Mouse (Mus musculus): ENCODE results near the gene Fkrp. TPM values are rescaled to one million over a fixed set of nuclear protein-coding genes. Genes with fewer than 3 reads are reported as not detected.

The Fkrp gene
- total RNA-seq (2021), result 10 to 100 TPM; 49.1 to 53.1 TPM
- long read RNA-seq, experiment 1, transcript Fkrp-201 (3 exons, 2,827 nt), result major isoform, 16 of 29 reads
- long read RNA-seq, experiment 1, partial matches to known transcripts, result 4 of 29 reads
- long read RNA-seq, experiment 1, other reads (novel, unspliced or antisense), result 9 of 29 reads
- long read RNA-seq, experiment 2, transcript Fkrp-201 (3 exons, 2,827 nt), result major isoform, 13 of 23 reads
- long read RNA-seq, experiment 2, partial matches to known transcripts, result 5 of 23 reads
- long read RNA-seq, experiment 2, other reads (novel, unspliced or antisense), result 5 of 23 reads

DNA sequence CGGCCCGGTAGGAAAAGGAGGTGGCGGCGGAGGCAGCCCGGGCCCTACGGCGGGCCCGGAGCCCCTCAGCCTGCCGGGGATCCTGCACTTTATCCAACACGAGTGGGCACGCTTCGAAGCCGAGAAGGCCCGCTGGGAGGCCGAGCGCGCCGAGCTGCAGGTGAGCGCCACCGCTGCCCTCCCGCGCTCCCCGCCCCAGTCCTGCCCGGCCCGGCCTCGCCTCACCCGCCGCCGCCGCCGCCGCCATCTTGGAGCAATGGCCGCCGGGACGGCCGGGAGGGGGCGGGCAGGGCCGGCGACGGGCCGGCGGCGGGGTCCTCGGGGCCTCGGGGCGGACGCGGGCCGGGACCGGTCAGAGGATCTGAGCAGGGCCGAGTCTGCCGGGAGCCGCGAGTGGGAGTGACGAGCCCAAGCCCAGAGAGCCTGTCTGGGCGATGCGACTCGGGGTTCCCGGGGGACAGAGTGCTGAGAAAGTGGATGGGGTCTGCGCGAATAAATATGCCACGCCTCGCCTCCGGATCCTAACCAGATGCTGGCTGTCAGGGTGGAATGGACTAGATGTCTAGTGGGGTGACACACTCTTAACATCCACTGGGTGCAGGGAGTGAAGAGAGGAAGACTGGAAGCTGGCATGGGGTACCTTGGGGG lies at the start of gene Fkrp:
Fkrp (minus strand) TSS at position 258 of the 648 bp plus-strand sequence.
- peak; percentile 59 to 76 for DNase-seq

DNA sequence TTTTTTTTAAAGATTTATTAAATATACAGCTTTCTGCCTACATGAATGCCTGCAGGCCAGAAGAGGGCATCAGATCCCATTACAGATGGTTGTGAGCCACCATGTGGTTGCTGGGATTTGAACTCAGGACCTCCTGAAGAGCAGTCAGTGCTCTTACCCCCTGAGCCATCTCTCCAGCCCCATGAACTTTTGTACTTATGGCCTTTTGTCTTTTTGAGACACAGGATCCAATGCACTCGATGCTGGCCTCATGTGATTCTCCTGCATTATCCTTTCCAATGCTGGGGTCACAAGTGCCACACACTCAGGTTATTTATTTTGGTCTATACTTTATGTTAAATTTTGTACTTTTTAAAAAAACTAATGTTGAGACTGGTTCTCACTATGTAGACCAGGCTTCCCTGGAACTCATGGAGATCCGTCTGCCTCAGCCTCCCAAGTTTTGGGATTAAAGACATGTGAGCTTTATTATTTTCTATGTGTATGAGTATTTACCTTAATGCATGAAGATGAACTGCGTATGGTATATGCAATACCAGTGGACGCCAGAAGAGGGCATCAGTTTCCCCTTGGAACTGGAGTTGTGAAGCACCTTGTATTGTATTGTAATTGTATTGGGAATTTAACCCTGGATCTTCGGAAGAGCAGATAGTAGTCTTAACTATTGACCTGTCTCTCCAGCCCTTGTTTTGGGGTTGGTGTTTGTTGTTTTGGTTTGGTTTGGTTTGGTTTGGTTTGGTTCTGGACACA lies 43.5 kb upstream of the Fkrp start:
- peak; percentile 37 to 81 for DNase-seq

DNA sequence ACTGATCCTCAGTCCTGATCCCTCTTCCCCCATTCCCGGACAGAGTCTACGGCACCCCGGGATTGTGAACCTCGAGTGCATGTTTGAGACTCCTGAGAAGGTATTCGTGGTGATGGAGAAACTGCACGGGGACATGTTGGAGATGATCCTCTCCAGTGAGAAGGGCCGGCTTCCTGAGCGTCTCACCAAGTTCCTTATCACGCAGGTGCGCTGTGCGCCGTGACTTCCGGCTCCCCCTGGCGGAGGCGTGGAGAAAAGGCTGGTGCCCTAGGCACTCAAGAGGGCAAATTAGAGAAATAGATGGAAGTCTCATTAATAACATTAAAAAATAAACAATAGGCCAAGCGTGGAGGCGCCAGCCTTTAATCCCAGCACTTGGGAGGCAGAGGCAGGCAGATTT lies 41.8 kb upstream of the Fkrp start:
- DNase-seq, result peak; percentile 28 to 51

DNA sequence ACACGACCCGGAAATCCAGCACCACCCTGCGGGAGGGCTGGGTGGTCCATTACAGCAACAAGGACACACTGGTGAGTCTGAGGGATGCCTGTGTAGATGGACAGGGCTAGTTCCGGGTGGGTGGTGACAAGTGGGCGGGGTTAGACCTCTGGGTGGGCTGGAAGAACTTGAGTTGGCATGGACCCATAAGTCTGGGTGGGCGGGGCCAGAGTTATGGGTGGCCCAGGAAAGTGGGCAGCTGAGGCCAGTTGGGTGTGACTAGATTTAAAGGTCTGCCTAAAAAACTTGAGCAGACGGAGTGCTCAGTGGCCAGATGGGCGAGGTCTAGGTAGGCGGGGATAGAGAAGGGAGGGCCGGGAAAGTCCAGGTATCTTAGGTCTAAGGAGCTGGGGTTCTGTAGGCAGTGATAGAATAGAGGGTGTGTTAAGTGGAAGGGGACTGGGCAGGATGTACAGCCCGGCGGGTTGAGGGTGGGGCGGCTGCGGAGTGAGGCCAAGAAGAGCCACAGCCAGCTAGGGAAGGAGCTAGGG lies 36.8 kb upstream of the Fkrp start:
- DNase-seq, result peak; percentile 46 to 55

DNA sequence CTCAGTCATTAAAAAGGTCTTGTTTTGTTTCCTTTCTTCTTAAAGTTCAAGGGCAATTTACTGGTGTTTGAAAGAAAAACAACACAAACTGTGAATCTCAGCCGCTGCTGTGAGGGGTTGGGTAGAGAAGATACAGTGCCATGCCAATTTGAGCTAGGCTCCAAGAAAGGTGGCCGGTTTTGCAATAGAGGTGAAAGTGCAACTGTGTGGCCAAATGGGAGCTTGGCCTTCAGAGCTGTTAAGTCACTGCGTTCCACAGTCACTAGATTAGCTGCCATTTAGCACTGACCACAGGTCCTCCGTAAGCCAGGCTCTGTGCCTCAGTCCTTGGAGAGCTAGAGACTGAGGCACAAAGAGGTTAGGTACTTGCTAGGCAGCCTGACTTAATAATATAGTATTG lies 35.1 kb upstream of the Fkrp start:
- DNase-seq, result no peak

DNA sequence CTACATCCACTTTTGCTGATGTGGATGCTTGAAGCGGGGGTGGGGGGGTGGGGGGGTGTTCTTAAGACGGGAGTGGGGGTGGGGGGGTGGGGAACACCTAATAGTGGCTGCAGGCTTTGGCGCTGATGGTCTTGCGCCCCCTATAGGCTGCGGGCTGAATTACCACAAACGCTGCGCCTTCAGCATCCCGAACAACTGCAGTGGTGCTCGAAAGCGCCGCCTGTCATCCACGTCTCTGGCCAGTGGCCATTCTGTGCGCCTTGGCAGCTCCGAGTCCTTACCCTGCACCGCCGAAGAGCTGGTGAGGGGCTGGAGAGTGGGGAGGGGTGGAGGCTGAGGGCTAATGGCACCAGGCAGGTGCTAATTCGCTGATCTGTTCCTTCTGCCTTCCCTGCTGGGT lies 32.0 kb upstream of the Fkrp start:
- DNase-seq, result peak; percentile 45 to 73

DNA sequence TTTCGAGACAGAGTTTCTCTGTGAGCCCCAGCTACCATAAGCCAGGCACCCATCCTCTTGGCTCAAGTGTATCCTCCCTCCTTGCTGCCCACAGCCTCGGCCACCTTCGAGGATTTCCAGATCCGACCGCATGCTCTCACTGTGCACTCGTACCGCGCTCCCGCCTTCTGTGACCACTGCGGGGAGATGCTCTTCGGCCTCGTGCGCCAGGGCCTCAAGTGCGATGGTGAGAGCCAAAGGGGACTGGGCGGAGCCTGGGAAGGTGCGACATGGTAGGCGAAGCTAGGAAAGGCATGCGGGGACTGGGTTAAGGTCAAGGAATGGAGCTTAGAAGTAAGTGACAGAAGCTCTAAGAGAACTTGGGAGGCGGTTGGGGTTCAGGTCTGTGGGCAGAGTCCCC lies 31.0 kb upstream of the Fkrp start:
- no peak for DNase-seq

DNA sequence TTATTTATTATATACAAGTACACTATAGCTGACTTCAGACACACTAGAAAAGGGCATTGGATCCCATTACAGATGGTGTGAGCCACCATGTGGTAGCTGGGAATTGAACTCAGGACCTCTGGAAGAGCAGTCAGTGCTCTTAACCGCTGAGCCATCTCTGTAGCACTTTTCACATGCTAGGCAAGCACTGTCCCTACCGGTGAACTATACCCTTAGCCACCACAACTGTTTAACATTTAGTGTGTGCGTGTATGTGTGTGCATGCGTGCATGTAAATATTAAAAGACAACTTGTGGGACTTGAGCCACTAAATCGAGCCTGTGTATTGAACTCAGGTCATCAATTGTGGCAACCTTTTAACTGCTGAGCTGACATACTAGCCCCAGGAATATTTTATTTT lies 30.2 kb upstream of the Fkrp start:
- no peak for DNase-seq

DNA sequence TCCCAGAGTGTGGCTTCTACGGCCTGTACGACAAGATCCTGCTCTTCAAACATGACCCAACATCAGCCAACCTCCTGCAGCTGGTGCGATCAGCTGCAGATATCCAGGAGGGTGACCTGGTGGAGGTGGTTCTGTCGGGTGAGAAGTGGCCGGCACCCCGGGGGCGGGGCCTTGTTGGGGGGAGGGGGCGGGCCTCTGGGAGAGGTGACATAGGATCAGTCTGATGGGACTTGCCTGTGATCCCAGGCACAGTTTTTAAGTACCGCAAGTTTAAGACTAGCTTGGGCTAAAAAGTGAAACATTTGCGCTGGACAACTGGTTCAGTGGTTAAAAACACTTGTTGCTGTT lies 29.3 kb upstream of the Fkrp start:
- no peak for DNase-seq

DNA sequence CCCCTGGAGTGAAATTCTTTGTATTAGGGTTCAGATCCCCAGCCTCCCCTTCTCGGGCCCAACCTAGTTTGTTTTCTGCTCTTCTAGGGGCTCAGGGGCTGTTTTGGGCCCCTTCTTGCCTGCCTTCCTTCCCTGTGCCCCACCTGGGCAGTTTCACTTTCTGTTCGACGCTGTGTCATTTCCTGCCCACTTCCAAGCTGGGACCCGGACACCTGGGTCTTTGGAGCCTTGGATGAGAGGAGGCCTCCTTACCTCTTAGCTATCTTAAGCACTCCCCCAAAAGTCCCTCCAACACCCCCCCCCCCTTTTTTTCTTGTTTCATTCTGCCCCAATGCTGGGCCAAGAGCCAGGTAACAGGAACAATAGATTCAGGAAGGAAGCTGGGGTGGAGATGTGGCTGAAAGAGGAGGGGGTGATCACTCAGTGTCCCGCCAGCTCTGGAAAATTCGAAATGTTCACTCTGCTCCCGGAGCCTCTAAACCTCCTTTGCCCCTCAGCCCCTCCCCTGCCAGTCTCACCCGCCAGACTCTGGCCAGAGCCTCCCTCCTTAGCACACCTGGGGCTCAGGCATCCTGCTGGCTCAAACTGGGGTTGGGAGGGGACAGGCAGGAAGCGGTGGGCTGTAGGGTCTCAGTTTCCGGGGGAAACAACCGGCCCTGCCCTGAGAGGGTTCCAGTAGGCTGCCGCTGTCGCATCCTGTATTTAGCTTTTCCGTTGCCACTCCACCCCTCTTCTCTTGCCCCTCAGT lies 28.7 kb upstream of the Fkrp start:
- peak; percentile 71 to 87 for DNase-seq

DNA sequence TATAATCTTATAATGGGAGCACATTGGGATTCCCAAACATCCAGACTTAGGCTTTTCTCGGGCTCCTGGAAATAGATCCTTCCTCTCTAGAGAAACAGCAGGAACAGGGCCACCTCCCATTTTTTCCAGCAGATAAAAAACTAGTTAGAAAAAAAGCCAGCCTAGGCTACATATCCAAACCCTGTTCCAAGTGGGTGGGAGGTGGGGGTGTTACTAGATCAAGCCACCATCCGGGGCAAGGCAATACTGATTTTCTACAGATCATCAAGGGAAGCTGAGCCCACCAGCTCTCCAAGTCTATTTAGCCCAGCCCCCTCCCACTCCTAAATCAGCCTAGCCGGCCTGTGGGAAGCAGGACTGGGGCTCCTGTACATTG lies 28.2 kb upstream of the Fkrp start:
- peak; percentile 60 to 68 for DNase-seq

DNA sequence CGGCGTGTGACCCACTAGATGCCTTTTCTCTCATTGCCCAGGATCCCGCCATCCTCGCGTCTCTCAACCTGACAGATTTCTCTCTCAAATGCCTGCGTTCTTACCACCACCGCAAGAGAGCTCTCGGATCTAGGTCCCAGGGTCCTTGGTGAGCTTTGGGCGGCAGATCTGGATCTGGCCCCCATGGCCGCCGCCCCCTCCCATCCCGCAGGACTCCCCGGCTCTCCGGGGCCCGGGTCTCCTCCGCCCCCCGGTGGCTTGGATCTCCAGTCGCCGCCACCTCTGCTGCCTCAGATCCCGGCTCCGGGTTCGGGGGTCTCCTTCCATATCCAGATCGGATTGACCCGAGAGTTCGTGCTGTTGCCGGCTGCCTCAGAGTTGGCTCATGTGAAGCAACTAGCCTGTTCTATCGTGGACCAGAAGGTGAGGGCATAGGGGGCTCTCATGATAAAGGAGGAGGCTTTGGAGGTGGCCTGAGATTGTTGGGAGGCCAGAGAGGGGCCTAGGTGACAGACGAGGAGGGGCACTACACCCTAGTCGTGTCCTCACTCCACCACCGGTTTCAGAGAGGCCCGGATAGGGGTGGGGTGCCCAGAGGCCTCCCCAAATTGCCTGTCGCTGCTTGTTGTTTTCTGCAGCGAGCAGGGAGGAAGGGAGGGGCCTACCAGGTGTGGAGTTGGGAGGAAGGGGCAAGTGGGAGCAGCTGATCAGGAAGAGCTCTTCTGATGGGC lies 27.1 kb upstream of the Fkrp start:
- peak; percentile 70 to 82 for DNase-seq

DNA sequence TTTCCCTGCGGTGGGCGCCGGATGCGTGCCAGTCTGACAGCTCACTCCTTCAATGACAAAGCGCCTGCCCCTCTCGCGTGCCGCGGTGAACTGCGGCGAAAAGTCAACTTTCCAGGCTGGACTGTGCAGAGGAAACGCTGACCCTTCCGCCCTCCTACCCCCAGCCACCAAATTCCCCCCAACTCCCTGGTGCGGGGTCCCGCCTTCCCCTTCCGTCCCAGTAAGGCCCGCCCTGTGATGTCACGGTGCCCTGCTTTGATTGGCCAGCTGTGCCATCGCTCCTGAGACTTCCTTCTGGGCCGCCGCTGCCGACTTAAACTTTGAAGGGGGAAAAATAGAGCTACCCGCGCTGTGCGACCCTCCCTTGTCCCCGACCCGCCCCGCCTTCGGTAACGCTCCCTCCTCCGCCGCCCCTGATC lies 26.1 kb upstream of the Fkrp start, which contains the start of gene Prkd2:
Prkd2 (plus strand) TSS at position 258 of the 419 bp plus-strand sequence.
- peak; percentile 96 to 98 for DNase-seq

DNA sequence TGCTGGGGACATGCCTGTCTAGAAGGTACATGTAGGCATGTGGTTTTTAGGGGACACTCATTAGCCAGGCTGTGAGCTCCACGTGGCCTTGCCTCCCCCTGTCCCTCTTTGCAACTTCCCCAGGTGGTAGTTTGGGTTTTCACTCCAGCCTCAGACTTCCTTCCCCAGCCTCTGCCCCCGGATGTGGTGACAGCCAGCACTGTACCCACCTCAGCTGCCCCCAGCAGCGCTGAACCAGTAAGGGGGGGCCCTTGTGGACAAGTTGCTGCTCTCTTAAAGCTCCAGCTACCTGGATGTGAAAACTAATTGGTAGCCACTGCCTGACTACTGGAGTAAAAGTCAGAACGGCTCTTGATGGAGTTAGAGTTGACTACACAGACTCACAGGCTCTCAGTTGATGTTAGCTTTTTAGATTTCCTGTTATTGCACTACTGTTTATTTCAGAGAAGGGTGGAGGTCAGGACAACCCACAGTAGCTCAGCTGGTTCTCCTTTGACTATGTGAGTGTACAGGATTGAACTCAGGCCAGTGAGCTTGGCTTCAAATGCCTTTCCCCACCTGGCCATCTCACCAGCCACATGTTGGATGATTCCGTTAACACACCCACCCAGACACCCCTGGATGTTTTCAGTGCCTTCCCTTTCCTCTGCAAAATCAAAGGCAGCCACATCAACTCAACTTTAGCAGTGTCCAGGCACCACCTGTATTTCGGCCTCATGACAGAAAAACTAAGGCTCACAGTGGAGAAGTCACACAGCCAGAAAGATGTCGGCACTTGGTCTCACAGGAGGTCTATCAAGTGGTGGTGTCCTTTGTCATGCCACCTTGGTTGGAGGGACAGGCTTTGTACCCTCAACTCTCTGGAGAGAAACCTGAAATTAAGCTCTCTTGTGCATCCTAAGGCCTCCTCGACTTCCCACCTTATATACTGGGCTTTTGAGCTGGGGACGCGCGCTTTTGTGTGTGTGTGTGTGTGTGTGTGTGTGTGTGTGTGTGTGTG lies 25.3 kb upstream of the Fkrp start:
- DNase-seq, result peak; percentile 49 to 53

DNA sequence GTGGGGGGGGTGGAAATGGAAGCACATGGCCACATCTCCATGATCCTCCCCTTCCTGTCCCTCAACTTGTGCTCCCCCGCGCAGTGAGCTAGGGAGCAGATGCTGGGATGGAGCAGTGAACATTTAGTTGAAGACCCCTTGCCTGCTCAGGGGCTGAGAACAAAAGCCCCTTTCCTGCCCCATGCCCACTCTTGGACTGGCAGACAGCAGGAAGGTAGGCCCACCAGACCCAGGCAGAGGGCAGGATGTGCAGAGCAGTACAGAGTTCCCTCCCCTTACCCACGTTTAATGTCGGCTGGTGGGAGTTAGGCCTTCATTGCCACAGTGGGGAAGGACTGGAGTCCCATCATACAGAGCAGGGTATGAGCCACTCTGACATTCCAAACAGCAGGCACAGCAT lies 24.5 kb upstream of the Fkrp start:
- DNase-seq, result no peak

DNA sequence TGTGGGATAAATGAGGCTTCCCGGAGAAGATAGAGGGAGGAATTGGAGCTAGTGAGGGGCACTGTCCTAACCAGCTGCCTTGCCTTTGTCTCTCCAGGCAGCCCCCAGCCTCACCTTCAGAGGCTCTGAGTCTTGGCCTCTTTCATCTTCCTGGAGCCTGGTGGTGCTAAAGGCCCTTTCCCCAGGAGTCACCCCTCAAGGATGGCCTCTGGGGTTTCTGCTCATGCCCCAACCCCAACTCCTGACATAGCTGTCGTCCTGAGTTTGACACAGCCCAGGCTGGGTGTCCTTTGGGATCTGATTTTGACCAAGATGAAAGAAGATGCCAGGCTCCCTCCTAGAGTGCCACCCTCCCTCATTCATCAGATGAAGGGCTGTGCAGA lies 23.6 kb upstream of the Fkrp start:
- no peak for DNase-seq

DNA sequence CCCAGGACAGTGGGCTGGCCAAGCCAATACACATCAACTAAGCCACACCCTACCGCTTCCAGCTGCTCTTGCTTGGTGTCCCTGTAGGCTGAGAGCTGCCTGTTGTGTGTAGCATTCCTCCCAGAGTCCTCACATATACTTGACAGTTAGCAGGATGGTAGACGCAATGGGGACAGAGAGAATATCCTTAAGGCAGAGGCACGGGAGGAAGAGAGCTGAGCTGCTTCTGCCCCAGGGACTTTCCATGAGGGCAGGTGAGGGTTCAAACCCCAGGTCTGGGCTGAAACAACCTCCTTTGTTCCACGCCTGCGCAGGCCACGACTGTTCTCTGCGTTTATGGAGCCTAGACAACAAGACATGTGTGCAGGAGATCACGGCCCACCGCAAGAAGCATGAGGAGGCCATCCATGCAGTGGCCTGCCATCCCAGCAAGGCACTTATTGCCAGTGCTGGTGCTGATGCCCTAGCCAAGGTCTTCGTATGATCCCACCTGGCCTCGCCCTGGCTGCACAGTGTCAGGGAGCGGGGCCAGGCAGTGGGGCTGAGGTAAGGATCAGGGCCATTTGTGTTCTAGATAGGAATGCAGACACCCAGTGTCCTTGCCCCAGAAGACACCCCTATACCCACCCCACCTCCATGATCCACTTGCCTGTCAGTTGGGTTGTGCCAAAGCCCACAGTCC lies 23.0 kb upstream of the Fkrp start:
- no peak for DNase-seq

DNA sequence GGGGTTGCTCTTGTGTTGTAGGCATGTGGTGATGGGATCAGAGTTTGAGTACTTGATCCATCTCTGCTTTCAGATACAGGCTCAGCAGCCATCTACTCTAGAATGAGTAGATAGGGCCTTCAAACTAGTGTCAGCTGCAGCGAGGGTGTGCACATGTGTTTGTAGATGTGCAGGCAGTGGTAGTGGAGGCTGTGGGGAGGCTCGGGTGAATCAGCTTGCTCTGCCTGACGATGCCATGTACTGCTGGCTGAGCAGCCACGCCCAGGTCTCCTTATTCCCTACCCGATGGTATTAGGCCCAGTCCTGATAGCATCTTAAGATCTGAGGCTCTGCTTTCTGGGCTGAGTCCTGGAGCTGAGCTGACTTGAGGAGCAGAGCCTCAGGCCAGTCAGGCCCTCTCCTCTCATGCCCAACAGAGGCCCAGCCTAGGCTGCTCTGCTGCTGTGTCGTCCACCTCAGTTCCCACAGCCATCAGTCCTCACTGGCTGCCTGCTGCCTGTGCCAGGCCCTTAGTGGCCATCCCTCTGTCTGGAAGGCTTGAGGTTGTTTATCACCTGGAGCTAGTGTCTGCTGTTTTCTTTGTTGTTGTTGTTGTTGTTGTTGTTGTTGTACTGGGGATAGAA lies 22.4 kb upstream of the Fkrp start:
- no peak for DNase-seq

Measured in heart, adult 18-20 months (tissue).